Mouse (Mus musculus): Measurements from ENCODE around the gene Rufy3.

The Rufy3 gene

GRCm38 (mm10) chr5:88629987-88630386 is 65.1 kb downstream of the Rufy3 start:
- no peak for DNase-seq (ENCODE audit: low spot score in 2 of 2)

GRCm38 (mm10) chr5:88630883-88631282 is 66.0 kb downstream of the Rufy3 start:
- DNase-seq (ENCODE audit: low spot score in 2 of 2), result no peak

DNA sequence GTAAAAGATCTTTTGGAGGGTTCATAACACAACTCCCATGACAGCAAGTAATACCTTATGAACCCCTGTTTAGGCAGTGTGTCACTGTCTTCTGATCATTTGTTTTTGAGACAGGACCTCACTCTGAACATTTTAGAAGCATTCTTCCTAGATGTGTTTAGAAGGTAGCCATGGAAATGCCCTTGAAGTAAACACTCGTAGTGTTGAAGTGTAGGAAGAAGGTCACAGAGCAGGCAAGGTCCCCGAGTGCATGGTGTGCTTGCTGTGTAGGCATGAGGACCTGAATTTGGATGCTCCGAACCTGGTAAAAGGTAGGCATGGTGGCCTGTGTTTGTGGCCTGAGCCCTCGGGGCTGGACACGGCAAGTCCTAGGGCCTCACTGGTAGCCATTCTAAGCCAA is 66.7 kb downstream of the Rufy3 start:
- no peak for DNase-seq (ENCODE audit: low spot score in 2 of 2)

GRCm38 (mm10) chr5:88632463-88632862 is 67.6 kb downstream of the Rufy3 start:
- no peak for DNase-seq (ENCODE audit: low spot score in 2 of 2)

GRCm38 (mm10) chr5:88634076-88634475 is 69.2 kb downstream of the Rufy3 start:
- no peak for DNase-seq (ENCODE audit: low spot score in 2 of 2)

- no peak for DNase-seq (ENCODE audit: low spot score in 2 of 2)
Measured at GRCm38 (mm10) chr5:88642786-88643185, 77.9 kb downstream of the Rufy3 start.

- no peak for DNase-seq (ENCODE audit: low spot score in 2 of 2)
Measured at GRCm38 (mm10) chr5:88643491-88643890, 78.7 kb downstream of the Rufy3 start.

DNA sequence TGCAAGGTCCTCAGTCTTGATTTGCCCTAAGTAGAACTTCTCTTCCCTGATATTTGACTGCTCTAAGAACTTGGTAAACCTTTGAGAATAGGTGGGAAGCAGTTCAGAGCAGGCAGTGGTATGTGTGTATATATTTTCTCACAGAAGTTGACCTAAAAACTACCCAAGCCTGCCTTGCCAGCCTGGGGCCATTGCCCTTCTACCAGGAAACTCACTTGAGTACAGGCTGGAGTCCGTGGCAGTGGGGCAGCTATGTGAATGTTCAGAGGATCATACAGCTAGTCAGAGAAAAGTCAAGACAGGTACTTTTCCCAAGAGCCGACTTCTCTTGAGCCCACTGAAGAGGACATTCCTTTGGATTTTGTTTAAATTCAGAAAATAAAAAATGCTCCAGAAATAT is 80.1 kb downstream of the Rufy3 start:
- DNase-seq (ENCODE audit: low spot score in 2 of 2), result no peak

DNA sequence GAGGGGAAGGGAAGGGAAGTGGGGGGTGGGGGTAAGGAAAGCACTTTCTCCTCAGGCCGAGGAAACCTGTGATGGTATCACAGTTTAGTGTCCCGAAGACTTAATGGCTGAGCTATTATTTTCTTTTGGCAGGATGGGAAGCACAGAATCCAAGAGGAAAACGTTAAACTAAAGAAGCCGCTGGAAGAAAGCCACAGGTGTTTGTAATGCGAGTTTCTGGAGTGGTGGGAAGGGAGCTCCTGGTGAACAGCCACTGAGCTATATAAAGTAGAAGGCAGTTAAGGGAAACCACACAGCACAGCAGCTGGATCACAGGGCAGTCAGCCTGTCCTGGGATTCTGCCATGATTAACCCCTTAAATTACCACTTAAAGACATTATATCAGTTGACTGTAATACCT is 80.6 kb downstream of the Rufy3 start:
- DNase-seq (ENCODE audit: low spot score in 2 of 2), result no peak

GRCm38 (mm10) chr5:88649250-88650173 is 84.7 kb downstream of the Rufy3 start:
- DNase-seq (ENCODE audit: low spot score in 2 of 2), result no peak

- no peak for DNase-seq (ENCODE audit: low spot score in 2 of 2)
Measured at GRCm38 (mm10) chr5:88652589-88652988, 87.7 kb downstream of the Rufy3 start.

DNA sequence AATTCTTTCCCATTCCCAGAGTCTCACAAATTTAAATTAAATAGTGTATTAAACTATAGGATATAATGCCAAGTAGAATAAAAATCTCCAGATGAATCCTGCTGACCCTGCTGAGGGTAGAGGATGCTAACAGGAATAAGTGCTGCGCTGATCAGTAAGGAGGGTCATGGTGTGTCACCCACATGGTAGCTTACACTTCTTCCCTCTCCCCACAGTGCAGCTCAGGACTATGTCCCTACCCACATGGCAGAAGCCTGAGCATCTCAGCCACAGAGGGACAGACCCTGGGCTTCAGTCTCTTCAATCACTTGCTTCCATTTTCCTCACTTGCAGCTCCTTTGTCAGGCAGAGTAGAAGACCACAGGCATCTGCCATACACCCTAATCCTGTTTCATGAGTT is 93.0 kb downstream of the Rufy3 start:
- no peak for DNase-seq (ENCODE audit: low spot score in 2 of 2)

DNA sequence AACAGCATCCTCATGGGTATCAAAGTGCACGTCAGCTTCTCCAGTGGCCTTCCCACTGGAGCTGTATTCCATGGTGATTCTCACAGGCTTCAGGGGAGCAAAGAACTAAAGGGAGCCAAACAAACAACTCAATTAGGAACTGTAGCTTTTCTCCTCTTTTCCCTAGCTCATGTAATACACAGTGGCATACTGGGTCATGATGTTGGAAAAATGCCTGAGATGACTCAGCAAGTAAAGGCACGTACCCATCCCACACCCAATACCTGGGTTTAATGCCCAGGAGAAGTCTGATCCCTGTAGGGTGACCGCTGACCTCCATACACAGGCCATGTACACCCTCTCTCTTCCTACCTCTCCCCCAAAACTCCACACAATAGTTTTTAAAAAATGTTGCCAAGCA is 98.3 kb downstream of the Rufy3 start:
- no peak for DNase-seq (ENCODE audit: low spot score in 2 of 2)

DNA sequence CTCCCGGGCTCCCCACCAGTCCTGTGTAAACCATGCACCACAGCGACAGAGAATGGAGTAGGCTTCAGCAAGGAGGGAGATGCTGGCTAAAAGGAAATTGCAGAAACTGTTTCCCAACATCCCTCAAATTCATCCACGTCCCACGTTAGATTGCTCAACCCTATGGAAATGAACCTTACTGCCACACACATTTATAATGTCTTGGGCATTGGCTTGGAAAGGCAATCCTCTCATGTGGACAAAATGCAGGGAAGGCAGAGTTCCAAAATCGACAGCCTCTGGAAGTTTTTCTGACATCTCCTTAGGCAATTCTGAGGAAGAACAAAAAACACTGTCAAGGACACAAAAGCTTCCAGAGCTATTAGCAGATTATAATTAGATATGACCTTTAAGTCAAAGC is 99.0 kb downstream of the Rufy3 start:
- DNase-seq (ENCODE audit: low spot score in 2 of 2), result no peak

DNA sequence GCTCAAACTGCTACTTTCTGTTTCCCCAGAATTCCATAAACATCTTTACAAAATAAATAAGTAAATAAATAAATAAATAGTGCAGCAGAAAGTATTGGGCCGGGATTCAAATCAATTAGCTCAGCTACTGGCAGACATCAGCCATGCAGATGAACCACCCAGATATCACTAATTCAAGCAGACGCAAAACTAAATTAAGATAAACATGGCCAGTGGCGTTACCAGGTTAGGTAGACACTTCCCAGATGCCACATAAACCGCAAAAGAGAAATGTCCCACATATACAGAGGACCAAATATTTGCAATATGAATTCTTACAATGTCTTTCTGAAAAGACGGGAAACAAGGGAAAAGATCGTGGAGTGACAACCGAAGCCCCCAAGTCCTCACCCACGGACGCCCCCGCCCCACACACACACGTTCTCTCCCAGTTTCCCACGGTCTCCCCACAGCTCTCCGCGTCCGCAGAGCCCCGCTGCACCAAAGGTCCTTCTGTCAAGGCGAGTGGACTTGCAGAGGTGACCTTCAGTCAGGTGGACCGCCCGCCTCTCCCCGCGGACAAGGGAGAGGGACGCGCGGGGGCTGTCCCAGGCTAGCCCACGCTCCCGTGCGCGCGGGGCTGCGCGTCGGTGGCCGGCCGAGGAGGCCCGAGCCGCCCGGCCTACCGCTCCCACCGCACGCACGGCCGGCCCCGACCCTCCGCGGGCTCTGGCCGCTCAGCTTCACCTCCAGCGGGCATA is 110.0 kb downstream of the Rufy3 start:
- peak; percentile 14 to 40 for DNase-seq (ENCODE audit: low spot score in 2 of 2)

- DNase-seq (ENCODE audit: low spot score in 2 of 2), result peak; percentile 88 to 92
Measured at GRCm38 (mm10) chr5:88675443-88676387, 110.9 kb downstream of the Rufy3 start, which contains the start of gene Grsf1. Gene Grsf1 (minus strand): TSS chr5:88676171.

DNA sequence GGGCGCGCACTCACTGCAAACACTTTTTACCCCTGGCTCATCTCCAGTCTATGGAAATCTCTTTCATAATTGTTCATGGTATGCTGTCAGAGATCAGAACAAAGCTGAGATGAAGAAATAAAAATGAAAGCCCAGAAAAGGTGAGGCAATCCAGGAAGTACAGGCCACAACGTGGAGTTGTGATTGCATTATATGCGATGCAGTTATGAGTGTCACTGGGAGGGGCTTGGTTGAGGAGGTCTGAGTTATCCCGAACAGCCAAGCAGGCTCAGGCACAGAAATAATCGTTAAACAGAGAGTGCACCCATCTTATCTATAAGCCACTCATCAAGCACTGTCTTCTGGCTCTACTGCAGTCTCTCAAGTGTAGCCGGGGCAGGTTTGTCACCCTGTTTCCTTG is 114.1 kb downstream of the Rufy3 start:
- DNase-seq (ENCODE audit: low spot score in 2 of 2), result no peak

DNA sequence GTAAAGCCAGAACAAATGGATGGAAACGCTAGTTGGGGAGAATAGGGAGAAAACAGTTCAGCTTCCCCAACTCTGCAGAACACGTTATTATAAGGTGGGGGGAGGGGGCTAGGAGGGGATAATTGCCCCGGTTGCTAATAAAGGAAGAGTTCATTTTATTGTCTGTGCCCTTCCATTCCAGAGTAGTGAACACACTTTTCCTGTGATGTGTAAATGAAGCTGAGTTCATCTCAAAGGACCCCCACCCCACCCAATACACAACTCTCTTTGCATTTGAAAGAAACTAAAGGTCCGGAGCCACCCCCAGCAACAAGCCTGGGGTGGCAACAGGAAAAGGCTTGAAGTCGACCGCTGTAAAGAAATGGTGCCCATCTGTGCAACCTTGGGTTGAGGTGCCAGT is 114.5 kb downstream of the Rufy3 start:
- no peak for DNase-seq (ENCODE audit: low spot score in 2 of 2)

GRCm38 (mm10) chr5:88680567-88680966 is 115.7 kb downstream of the Rufy3 start:
- DNase-seq (ENCODE audit: low spot score in 2 of 2), result no peak

GRCm38 (mm10) chr5:88683706-88684105 is 118.9 kb downstream of the Rufy3 start:
- DNase-seq (ENCODE audit: low spot score in 2 of 2), result no peak

GRCm38 (mm10) chr5:88684226-88684625 is 119.4 kb downstream of the Rufy3 start:
- DNase-seq (ENCODE audit: low spot score in 2 of 2), result no peak

- DNase-seq (ENCODE audit: low spot score in 2 of 2), result no peak
Measured at GRCm38 (mm10) chr5:88685306-88685705, 120.5 kb downstream of the Rufy3 start.
